Mouse (Mus musculus): ENCODE data around the gene Metap1.

DNA sequence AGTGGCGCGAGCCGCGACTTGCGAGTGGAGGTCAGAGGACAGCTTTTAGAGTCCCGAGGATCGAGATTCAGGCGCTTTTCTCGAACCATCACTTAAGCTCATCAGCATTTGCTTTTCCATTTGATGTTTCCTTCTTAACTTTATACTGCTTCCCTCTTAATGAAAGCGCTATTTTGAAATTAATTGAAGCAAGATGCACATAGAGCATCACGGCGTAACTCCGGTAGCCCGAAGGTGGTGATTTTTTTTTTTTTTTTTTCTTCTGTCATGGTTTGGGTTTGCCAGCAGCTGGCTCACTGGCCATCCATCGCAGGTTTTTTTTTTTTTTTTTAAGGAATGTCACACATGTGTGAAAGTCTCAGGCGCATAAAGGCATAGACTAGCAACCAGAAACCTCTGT lies 39.0 kb upstream of the Metap1 start:
- no peak for TF ChIP-seq CTCF (IDR thresholded peaks at IDR 0.05; ENCODE audit: insufficient read depth, low read depth, low read length)
- no peak for TF ChIP-seq POLR2A (IDR thresholded peaks at IDR 0.05; ENCODE audit: insufficient read depth, low read depth, low read length)
